Mouse (Mus musculus): ENCODE measurements around the gene Arrdc5.
"Not testable (repeated sequence)": the region's sequence is repeated elsewhere in the genome, so short reads cannot be mapped to it uniquely, and the experiment has no call there.

The Arrdc5 gene

GRCm38 (mm10) chr17:56276643-56277566 is 23.2 kb downstream of the Arrdc5 start, which contains the start of gene Ticam1:
TSS of gene Ticam1 (minus strand) at chr17:56276786.
- peak; percentile 95 for DNase-seq

DNA sequence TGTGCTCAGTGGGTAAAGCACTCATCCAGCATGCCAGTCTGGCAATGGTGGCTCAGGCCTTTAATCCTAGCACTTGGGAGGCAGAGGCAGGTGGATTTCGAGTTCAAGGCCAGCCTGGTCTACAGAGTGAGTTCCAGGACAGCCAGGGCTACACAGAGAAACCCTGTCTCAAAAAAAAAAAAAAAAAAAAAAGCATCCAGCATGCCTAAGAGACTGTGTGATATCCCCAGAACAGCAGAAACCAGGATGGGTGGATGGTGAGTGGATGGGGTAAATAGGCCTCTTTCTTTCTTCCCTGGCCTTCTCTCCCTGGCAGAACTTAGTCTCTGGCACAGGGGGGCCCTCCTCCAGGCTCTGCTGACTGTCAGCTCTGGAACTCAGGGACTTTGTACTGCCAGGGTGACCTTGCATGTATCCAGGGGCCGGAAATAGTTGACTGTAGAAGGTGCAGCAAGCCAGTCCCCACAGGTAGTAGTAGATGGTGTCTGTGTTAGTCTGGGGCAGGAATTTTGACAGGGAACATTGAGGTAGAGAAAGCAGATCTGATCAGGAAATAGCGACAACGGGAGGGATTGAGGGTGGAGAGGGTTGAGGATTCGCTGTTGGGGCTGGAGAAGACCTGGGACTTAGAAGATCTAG is 24.1 kb downstream of the Arrdc5 start:
- DNase-seq, result no peak

DNA sequence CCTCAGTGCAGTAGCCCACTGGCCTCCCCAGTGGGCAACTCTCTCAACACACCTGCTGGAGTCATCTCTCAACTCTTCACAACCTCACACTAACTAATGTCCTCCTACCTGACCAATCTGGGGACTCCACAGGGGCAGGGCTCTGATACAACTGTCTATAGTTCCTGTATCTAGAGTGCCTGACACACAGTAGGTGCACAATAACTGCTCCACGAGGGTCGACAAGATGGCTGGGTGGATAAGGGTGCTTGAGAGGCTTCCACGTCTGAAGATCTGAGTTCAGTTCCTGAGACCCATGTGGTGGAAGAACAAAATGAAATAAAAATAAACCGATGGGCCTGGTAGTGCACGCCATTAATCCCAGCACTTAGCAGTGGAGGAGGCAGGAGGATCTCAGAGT is 26.1 kb downstream of the Arrdc5 start:
- DNase-seq, result no peak

DNA sequence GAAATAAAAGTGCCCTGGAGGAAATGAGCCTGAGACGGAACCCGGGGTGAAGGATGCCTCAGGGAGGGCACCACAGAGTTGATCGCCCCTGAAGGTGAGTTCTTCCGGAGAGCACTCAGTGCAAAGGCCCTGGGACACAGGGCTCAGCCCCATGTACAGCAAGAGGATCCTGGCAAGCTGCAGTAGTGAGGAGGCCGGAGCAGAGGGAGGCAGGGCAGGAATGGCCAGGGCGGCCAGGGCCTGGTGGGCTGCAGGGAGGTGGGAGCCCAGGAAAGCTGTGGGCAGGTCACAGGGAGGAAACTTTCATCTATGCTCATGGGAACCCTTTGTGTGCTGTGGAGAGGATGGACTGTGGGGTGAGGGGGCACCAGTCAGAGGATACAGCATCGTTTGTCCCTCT is 26.6 kb downstream of the Arrdc5 start:
- DNase-seq, result no peak

DNA sequence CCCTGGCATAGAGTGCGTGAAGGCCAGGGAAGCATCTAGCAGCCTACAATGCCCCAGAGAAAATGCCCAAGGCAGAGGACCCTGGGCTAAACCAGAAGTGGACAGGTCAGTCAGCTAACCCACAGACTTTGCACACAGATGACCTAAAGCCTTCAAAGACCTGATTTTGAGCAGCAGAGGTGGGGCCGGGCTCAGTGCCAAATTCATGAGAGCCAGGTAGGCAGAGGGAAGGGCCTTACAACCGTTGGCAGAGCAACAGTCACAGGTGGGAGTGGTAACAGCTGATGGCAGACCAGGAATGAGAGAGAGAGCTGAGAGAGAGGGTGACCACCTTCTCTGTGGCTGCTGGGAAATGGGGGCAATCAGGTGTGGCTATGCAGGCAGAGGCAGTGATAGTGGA is 27.4 kb downstream of the Arrdc5 start:
- DNase-seq, result no peak

DNA sequence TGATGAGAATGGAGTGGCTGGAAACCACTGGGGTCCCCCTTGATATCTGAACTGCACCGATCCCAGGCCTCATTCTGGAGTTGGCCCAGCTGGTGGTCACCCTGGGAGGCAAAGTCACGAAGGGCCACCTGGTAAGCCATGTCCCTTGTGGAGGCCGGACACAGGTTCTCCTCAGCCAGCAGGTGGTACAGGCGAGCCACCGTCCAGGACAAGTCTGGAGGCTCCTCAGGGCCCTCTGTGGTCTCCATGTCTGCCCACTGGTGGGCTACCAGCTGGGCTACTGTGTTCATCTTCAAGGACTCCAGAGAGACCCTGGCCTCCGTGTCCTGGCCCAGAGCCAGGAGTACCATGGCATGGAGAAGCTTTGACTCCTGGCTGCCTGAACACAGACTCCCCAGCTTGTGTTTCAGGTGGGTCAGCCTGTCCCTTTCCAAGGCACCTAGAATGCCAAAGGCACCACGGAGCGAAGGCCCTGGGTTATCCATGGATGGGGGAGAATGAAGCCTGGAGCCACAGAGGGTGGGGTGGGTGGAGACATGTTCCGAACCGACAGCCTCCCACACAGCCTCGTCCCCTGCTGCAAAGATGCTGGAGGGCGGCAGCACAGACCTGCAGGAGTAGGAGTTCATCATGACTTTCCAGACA is 28.4 kb downstream of the Arrdc5 start:
- no peak for DNase-seq

GRCm38 (mm10) chr17:56269741-56270140 is 30.3 kb downstream of the Arrdc5 start:
- no peak for DNase-seq

DNA sequence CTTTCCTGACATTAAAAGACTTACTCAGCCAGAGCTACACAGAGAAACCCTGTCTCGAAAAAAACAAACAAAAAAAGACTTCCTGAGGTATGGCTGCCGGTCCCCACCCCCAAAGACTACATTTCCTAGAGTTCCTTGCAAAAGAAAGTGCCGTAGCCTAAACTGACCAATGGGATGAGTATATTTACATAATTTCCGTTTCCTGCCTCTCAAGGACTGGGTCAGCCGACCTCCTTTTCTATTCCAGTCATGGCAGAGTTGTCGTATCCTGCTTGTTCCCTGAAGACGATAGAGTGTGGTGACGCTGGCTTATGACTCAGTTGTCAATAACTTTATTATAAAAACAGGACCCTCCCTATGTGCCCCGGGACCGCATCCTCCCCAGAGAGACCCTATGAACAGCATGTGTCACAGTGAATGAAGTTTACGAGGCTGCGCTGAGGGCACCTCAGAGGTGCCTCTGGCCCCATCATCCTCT is 30.9 kb downstream of the Arrdc5 start:
- DNase-seq, result peak; percentile 92

- no peak for DNase-seq
Observed at GRCm38 (mm10) chr17:56266271-56266670, 33.8 kb downstream of the Arrdc5 start.

- DNase-seq, result no peak
Observed at GRCm38 (mm10) chr17:56265869-56266268, 34.2 kb downstream of the Arrdc5 start.

DNA sequence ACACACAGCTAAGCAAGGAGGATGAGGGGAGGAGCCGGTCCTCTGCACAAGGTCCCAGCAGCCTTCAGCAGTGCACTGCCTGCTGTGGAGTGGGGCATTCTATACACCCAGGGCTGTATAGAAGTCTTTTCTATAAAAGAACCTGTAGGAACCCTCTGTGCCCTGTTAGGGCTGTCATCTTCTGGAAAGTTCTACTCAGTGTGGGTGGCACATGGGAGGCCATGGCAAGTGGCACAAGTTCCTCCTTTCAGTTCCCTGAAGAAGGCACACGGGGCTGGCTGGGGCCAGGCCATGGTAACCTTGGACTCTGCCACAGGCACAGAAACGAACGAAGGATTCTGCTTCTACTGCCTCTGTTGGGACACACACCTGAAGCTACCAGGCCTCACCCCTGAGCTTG is 35.1 kb downstream of the Arrdc5 start:
- DNase-seq, result no peak

- DNase-seq, result peak; percentile 83
Observed at GRCm38 (mm10) chr17:56264020-56264419, 36.1 kb downstream of the Arrdc5 start.

GRCm38 (mm10) chr17:56262645-56263094 is 37.4 kb downstream of the Arrdc5 start:
- no peak for DNase-seq

DNA sequence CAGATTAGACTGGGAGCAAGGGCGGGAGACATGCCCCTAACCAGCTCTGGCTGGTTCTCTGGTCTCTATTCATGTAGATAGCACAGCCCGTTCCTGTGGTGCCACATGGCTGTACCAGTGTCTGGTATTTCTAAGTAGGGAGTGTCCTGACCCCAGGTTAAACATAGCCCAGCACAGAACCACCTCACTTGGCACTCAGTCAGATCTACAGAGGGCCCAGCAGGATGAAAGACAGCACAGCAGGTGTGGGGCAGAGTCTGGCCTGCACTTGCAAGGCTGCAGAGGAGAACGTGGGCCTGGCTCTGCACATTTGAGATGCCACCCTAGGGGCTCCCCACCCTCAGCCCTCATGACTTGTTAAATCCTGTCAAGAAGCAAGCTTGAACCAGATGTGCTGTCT is 38.9 kb downstream of the Arrdc5 start:
- no peak for DNase-seq

DNA sequence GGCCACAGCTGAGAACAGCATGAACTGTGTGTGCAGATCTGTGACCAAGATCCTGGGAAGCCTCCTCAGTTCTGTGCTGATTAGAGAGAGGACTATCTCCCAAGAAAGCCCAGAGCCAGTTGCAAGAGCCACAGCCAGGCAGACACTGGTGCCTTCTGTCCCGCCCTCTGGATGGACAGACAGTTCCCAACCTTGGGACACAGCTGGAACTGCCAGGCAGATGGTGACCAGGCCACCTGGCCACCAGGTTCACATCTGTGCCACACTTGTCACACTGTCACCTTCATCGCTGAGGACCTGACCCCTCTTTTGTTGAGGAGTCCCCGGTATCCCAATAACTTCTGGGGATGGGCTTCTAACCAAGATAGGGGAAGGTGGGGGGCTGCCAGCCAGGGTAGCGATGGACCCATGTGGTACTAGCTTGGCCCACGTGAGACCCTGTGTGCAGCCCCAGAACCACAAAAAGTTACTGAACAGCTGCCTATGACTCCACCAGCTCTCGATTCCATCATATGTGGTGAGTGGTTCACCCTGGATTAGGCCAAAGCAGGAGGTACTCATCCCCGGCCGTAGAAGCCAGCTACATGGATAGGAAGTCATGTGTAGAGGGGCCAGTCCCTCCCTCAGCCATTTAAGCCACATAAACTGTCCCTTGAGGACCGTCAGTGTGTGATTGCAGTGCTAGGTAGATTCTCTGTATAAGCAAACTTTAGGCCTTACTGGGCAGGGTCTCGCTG is 40.6 kb downstream of the Arrdc5 start:
- no peak for DNase-seq

DNA sequence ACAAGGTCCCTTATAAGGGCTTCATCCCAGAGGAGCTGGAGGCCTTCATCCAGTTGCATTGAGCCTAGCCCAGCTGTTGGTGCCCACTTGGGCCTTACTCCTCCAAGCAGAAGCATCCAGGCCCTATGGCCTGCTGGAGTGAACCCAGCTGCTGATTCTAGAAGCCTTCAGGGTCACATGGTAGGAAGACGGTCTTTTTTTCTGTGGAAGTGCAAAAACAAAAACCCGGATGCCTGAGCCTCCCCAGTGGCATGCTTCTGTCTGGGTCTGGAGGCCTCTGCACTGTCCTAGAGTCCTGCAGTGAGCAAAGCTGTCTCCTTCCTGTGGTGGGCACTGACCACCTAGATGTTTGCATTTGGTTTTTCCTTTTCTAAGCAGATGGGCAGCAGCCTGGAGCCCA is 41.3 kb downstream of the Arrdc5 start:
- not testable (repeated sequence) for DNase-seq

DNA sequence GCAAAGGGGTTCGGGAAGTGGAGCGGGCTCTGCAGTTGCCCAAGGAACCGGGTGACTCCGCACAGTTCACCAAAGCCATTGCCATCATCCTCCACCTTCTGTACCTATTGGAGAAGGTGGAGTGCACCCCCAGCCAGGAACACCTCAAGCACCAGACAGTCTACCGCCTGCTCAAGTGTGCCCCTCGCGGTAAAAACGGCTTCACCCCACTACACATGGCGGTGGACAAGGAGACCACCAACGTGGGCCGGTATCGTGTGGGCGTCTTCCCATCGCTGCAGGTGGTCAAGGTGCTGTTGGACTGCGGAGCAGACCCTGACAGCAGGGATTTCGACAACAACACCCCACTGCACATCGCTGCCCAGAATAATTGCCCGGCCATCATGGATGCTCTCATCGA is 41.8 kb downstream of the Arrdc5 start:
- not testable (repeated sequence) for DNase-seq

GRCm38 (mm10) chr17:56257181-56257894 is 42.7 kb downstream of the Arrdc5 start:
- no peak for DNase-seq

DNA sequence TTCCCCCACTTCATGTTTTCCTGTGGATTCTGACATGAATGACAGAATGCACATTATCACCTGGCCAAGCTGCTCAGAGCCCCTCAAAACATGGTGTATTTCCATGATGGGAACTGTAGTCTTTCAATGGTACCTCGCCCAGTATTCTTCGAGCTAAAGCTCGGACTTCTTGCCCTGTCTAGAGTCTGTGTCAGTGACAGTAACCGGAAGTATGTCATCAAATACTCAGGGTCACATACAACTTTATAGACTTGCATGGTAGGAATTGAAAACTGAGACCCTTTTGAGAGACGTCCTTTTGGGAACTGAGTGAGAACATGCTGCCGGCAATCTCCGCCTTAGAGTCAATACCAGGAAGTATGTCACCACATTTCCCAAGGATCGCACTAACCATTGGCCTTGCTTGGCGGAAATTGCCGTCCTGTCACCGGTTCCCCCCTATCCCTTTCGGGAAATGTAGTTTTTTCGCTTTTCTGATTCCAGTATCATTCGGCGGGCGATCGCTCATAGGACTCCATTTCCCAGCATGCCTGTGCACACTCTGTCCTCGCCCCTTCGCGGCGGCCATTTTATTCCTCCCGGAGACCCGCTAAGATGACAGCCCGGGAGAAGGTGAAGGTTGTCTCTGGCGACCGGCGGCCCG is 43.7 kb downstream of the Arrdc5 start, which contains the start of gene Fem1a:
Fem1a (plus strand) TSS at position 572 of the 643 bp plus-strand sequence.
- peak; percentile 100 for DNase-seq

- peak; percentile 99 for DNase-seq
Observed at GRCm38 (mm10) chr17:56255863-56256238, 44.2 kb downstream of the Arrdc5 start.

DNA sequence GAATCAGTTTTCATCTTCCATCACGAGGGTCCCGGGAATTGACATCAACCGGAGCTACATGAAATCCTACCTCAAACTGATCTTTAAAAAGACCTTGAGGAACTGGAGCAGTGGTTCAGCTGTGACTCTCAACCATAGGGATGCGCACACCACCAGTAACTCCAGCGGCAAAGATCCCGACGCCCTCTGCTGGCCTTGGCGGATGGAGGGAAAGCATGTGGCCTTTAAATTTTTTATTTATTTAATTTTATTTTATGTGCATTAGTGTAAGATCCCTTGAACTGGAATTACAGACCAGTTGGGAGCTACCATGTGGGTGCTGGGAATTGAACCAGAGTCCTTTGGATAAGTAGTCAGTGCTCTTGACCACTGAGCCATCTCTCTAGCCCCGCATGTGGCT is 44.7 kb downstream of the Arrdc5 start:
- DNase-seq, result no peak

Measured in retina, postnatal 1 day (tissue).